Mouse (Mus musculus) megakaryocyte, embryonic 14.5 days (primary cell): ENCODE measurements around the gene Map1lc3b.

Experiments
- FLI1 ChIP-seq: IDR thresholded peaks from 2 replicates; pipeline ENCODE4 v1.6.1; 2012; ENCODE audit warnings: low read length, inconsistent platforms, mixed read lengths
- GATA1 ChIP-seq: IDR thresholded peaks from 3 replicates; pipeline ENCODE4 v1.6.1; 2012; ENCODE audit warnings: mixed read lengths, low read length, inconsistent platforms, borderline replicate concordance

DNA sequence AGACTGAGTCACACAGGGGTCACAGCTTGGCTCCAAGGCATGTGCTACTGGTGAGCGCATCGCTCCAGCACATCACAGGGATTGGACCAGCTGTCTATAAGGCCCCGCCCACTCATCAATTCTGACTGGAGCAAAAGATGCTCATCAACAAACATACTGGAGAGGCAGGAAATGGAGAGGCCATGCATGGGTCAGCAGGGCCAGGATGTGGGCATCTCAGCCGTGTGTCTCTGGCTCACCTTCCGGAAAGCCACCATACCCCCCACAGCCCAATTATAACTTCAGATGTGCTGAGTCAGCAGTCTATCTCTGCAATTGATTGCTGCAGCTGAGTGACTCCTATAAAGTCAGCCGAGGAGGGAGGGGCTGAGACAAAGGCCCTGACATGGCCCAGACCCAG is 21.8 kb upstream of the Map1lc3b start:
- no peak for TF ChIP-seq GATA1
- no peak for TF ChIP-seq FLI1
